Mouse (Mus musculus) G1E (cell line): ENCODE results near the gene Stx6. TPM values are rescaled to one million over a fixed set of nuclear protein-coding genes. Genes with fewer than 3 reads are reported as not detected.

ENCODE experiments used
- ATAC-seq: 2 replicates; pipeline ENCODE4 v1.8.0; 2016; ENCODE audit warnings: mild to moderate bottlenecking; ENCODE audit not compliant: insufficient number of reproducible peaks, poor library complexity, low FRiP score, severe bottlenecking; ENCODE audit errors: extremely low read depth
- DNase-seq: peaks from one replicate; pipeline ENCODE4 v3.0.0; 2012; ENCODE audit warnings: low spot score
- H3K27me3 ChIP-seq: 2 replicates; pipeline ENCODE4 v1.6.1; 2012; ENCODE audit warnings: mild to moderate bottlenecking, low read length, inconsistent platforms; ENCODE audit not compliant: insufficient read depth
- H3K36me3 ChIP-seq: replicated peaks from 2 replicates; pipeline ENCODE3; 2012; ENCODE audit warnings: mild to moderate bottlenecking, inconsistent platforms
- H3K4me1 ChIP-seq: 2 replicates; pipeline ENCODE4 v1.6.1; 2012; ENCODE audit warnings: low read depth, low read length, inconsistent platforms, mixed read lengths; ENCODE audit not compliant: insufficient read depth
- H3K4me3 ChIP-seq: 2 replicates; pipeline ENCODE4 v1.5.1; 2012; ENCODE audit warnings: low read depth, mild to moderate bottlenecking, inconsistent platforms, low read length, moderate library complexity, mixed read lengths
- H3K9me3 ChIP-seq: replicated peaks from 2 replicates; pipeline ENCODE4 v1.6.1; 2012; ENCODE audit warnings: inconsistent platforms
- CTCF ChIP-seq: IDR thresholded peaks from 2 replicates; pipeline ENCODE4 v1.5.1; 2012; ENCODE audit warnings: low read depth, low read length, inconsistent platforms, mixed read lengths
- GATA1 ChIP-seq: IDR thresholded peaks from 2 replicates; pipeline ENCODE4 v1.6.1; 2012; ENCODE audit warnings: borderline replicate concordance, low read length, inconsistent platforms, mixed read lengths
- GATA2 ChIP-seq: IDR thresholded peaks from 2 replicates; pipeline ENCODE4 v1.6.1; 2012; ENCODE audit warnings: low read depth, low read length, inconsistent platforms, borderline replicate concordance
- POLR2AphosphoS5 ChIP-seq: IDR thresholded peaks from 2 replicates; pipeline ENCODE4 v1.6.1; 2012; ENCODE audit warnings: low read depth, low read length, inconsistent platforms; ENCODE audit not compliant: insufficient replicate concordance
- TAL1 ChIP-seq: conservative IDR thresholded peaks from 2 replicates; pipeline ENCODE4 v1.6.1; 2012; ENCODE audit warnings: low read depth, low read length, inconsistent platforms, mixed read lengths
- polyA plus RNA-seq: library from polyadenylated mRNA; stranded (reverse); fragments of >175 nt; gene quantifications from 2 replicates; pipeline ENCODE4 v1.2.3, GENCODE M21; 2012
- total RNA-seq, 2 experiments: library from RNA; stranded (forward) in 1 of 2; stranded (reverse) in 1 of 2; fragments of 200-1000 nt in 1 of 2; fragments of >200 nt in 1 of 2; fragmentation: Nextera tagmentation in 1 of 2; gene quantifications; 2 replicates each; pipeline ENCODE4 v1.2.3; 2014 to 2017

Stx6 gene
- total and polyA plus RNA-seq, 3 experiments, result 27.5 to 117 (median 60.5) TPM

GRCm38 (mm10) chr1:155178192-155178924 lies 19.8 kb downstream of the Stx6 start:
- H3K9me3 ChIP-seq, result no peaks in the 10 kb centered on the region
- no peaks in the 10 kb centered on the region for H3K27me3 ChIP-seq
- DNase-seq (no peak), ATAC-seq (no peak)
- H3K4me1 ChIP-seq, result peaks cover 8% of the 10 kb centered on the region
- peaks cover 63% of the 10 kb centered on the region for H3K36me3 ChIP-seq
- TF ChIP-seq TAL1 (no peak), POLR2AphosphoS5 (no peak), GATA2 (no peak), GATA1 (no peak), CTCF (no peak)
- no peak overlapping the region for H3K4me3 ChIP-seq

GRCm38 (mm10) chr1:155184191-155184590 lies 25.7 kb downstream of the Stx6 start:
- no peaks in the 10 kb centered on the region for H3K4me1 ChIP-seq
- H3K4me3 ChIP-seq, result no peak overlapping the region
- no peak for ATAC-seq
- DNase-seq, result no peak
- H3K36me3 ChIP-seq, result peaks cover 50% of the 10 kb centered on the region
- H3K9me3 ChIP-seq, result no peaks in the 10 kb centered on the region
- no peak for TF ChIP-seq CTCF
- TF ChIP-seq GATA1, result no peak
- no peak for TF ChIP-seq TAL1
- no peak for TF ChIP-seq GATA2
- TF ChIP-seq POLR2AphosphoS5, result no peak
- H3K27me3 ChIP-seq, result no peaks in the 10 kb centered on the region

GRCm38 (mm10) chr1:155188656-155189055 lies 30.1 kb downstream of the Stx6 start:
- ATAC-seq (no peak), DNase-seq (no peak)
- Histone ChIP-seq H3K36me3 (peaks cover 63% of the 10 kb centered on the region), H3K9me3 (no peaks in the 10 kb centered on the region), H3K4me3 (no peak overlapping the region), H3K27me3 (no peaks in the 10 kb centered on the region), H3K4me1 (no peaks in the 10 kb centered on the region)
- TF ChIP-seq TAL1 (no peak), GATA2 (no peak), CTCF (no peak), GATA1 (no peak), POLR2AphosphoS5 (no peak)

DNA sequence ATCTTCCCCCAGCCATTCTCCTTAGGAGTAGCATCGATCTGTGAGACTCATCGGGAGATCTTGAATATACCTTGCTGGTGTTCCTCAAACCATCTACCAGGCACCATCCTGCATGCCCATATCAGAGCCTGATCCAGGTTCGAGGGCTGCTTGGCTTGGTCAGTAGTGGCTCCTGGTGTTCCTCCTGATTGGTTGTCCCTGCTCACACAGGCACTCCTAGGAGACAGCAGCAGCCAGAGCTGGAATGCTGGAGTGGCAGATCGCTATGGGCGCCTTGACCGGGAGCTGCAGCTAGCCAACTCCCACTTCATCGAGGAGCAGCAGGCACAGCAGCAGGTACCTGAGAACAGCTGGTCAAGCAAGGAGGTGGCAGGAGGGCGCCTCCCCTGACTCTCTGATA lies 32.7 kb downstream of the Stx6 start:
- no peak for ATAC-seq

GRCm38 (mm10) chr1:155191671-155192070 lies 33.2 kb downstream of the Stx6 start:
- ATAC-seq (no peak), DNase-seq (no peak)
- TF ChIP-seq TAL1 (no peak), CTCF (no peak), POLR2AphosphoS5 (no peak), GATA2 (no peak), GATA1 (no peak)
- Histone ChIP-seq H3K9me3 (no peaks in the 10 kb centered on the region), H3K4me3 (no peak overlapping the region), H3K36me3 (peaks cover 77% of the 10 kb centered on the region), H3K27me3 (no peaks in the 10 kb centered on the region), H3K4me1 (no peaks in the 10 kb centered on the region)

More for the DNA sequence above, 32.7 kb downstream of the Stx6 start:
- no peak for DNase-seq
- H3K36me3 ChIP-seq, result peaks cover 78% of the 10 kb centered on the region
- no peaks in the 10 kb centered on the region for H3K4me1 ChIP-seq
- TF ChIP-seq GATA1, result no peak
- TF ChIP-seq CTCF, result no peak
- TF ChIP-seq GATA2, result no peak
- TF ChIP-seq POLR2AphosphoS5, result no peak
- no peak for TF ChIP-seq TAL1
- no peak overlapping the region for H3K4me3 ChIP-seq
- no peaks in the 10 kb centered on the region for H3K27me3 ChIP-seq
- H3K9me3 ChIP-seq, result no peaks in the 10 kb centered on the region

- H3K36me3 ChIP-seq, result peaks cover 78% of the 10 kb centered on the region
- H3K9me3 ChIP-seq, result no peaks in the 10 kb centered on the region
- DNase-seq (no peak), ATAC-seq (no peak)
- H3K27me3 ChIP-seq, result no peaks in the 10 kb centered on the region
- no peaks in the 10 kb centered on the region for H3K4me1 ChIP-seq
- TF ChIP-seq TAL1, result no peak
- no peak for TF ChIP-seq POLR2AphosphoS5
- no peak for TF ChIP-seq GATA1
- no peak for TF ChIP-seq CTCF
- TF ChIP-seq GATA2, result no peak
- no peak overlapping the region for H3K4me3 ChIP-seq
Observed at GRCm38 (mm10) chr1:155192805-155193368, 34.4 kb downstream of the Stx6 start.
